Mouse (Mus musculus): Measurements from ENCODE around the gene Rap1gap2. TPM values are rescaled to one million over a fixed set of nuclear protein-coding genes. Genes with fewer than 3 reads are reported as not detected.

Gene Rap1gap2
- polyA plus RNA-seq, 1 experiment from 2014 or later: 11.4 TPM

- Histone ChIP-seq H3K4me1 (replicated peaks; ENCODE audit: insufficient read depth, low read length) (peaks cover 26% of the 10 kb centered on the region; the same call in 1 of the 2 replicates), H3K27ac (no peak overlapping the region), H3K4me3 (replicated peaks; ENCODE audit: low read depth, low read length) (no peak overlapping the region), H3K4me2 (ENCODE audit: low read length) (no peak overlapping the region), H3K36me3 (ENCODE audit: insufficient read depth, low read length) (no peaks in the 10 kb centered on the region), H3K9ac (ENCODE audit: low read depth, low read length) (no peak overlapping the region), H3K9me3 (replicated peaks; ENCODE audit: low read length) (no peaks in the 10 kb centered on the region), H3K27me3 (ENCODE audit: insufficient read depth, low read length) (no peaks in the 10 kb centered on the region)
- 65% methylated on average over 7 of the region's 7 CpGs for WGBS
- no peak for TF ChIP-seq CTCF (IDR thresholded peaks at IDR 0.05; ENCODE audit: low read depth)
- no peak for ATAC-seq (replicated peaks; ENCODE audit: low FRiP score, low read depth)
- DNase-seq (ENCODE audit: low spot score): no peak
Observed at GRCm38 (mm10) chr11:74527555-74527954, 83.2 kb downstream of the Rap1gap2 start.

- H3K4me3 ChIP-seq (replicated peaks; ENCODE audit: low read depth, low read length): 0 out of 2 replicates have a peak overlapping the region, but pooled peaks have one; percentile 16
Observed at GRCm38 (mm10) chr11:74526180-74527158, 84.2 kb downstream of the Rap1gap2 start.

GRCm38 (mm10) chr11:74525605-74526004 lies 85.1 kb downstream of the Rap1gap2 start:
- no peak for TF ChIP-seq CTCF (IDR thresholded peaks at IDR 0.05; ENCODE audit: low read depth)
- H3K9ac ChIP-seq (ENCODE audit: low read depth, low read length): no peak overlapping the region
- no peaks in the 10 kb centered on the region for H3K9me3 ChIP-seq (replicated peaks; ENCODE audit: low read length)
- H3K36me3 ChIP-seq (ENCODE audit: insufficient read depth, low read length): no peaks in the 10 kb centered on the region
- H3K4me1 ChIP-seq (replicated peaks; ENCODE audit: insufficient read depth, low read length): peaks cover 26% of the 10 kb centered on the region; the same call in 1 of the 2 replicates
- no peak overlapping the region for H3K4me2 ChIP-seq (ENCODE audit: low read length)
- H3K4me3 ChIP-seq (replicated peaks; ENCODE audit: low read depth, low read length): no peak overlapping the region
- no peaks in the 10 kb centered on the region for H3K27me3 ChIP-seq (ENCODE audit: insufficient read depth, low read length)
- DNase-seq (ENCODE audit: low spot score) (no peak), ATAC-seq (replicated peaks; ENCODE audit: low FRiP score, low read depth) (no peak)
- WGBS: 46% methylated on average over 9 of the region's 9 CpGs
- H3K27ac ChIP-seq: peak overlapping the region; percentile 11

More at GRCm38 (mm10) chr11:74526180-74527158, 84.2 kb downstream of the Rap1gap2 start:
- Histone ChIP-seq H3K36me3 (ENCODE audit: insufficient read depth, low read length) (no peaks in the 10 kb centered on the region), H3K9me3 (replicated peaks; ENCODE audit: low read length) (no peaks in the 10 kb centered on the region), H3K4me2 (ENCODE audit: low read length) (peak overlapping the region; percentile 51), H3K27ac (no peak overlapping the region), H3K4me1 (replicated peaks; ENCODE audit: insufficient read depth, low read length) (peaks cover 26% of the 10 kb centered on the region; the same call in 1 of the 2 replicates), H3K27me3 (ENCODE audit: insufficient read depth, low read length) (no peaks in the 10 kb centered on the region), H3K9ac (ENCODE audit: low read depth, low read length) (no peak overlapping the region)
- DNase-seq (ENCODE audit: low spot score): peak; percentile 74
- TF ChIP-seq CTCF (IDR thresholded peaks at IDR 0.05; ENCODE audit: low read depth): peak; percentile 84
- 0 out of 2 replicates have a peak, but pooled peaks have one; percentile 29 for ATAC-seq (replicated peaks; ENCODE audit: low FRiP score, low read depth)
- WGBS: 9% methylated on average over 18 of the region's 18 CpGs

GRCm38 (mm10) chr11:74525205-74525604 lies 85.5 kb downstream of the Rap1gap2 start:
- Histone ChIP-seq H3K9me3 (replicated peaks; ENCODE audit: low read length) (no peaks in the 10 kb centered on the region), H3K27me3 (ENCODE audit: insufficient read depth, low read length) (no peaks in the 10 kb centered on the region), H3K36me3 (ENCODE audit: insufficient read depth, low read length) (no peaks in the 10 kb centered on the region), H3K27ac (peak overlapping the region; percentile 11; the same call in 1 of the 2 replicates), H3K4me3 (replicated peaks; ENCODE audit: low read depth, low read length) (no peak overlapping the region), H3K4me2 (ENCODE audit: low read length) (no peak overlapping the region), H3K9ac (ENCODE audit: low read depth, low read length) (no peak overlapping the region), H3K4me1 (replicated peaks; ENCODE audit: insufficient read depth, low read length) (peaks cover 26% of the 10 kb centered on the region; the same call in 1 of the 2 replicates)
- ATAC-seq (replicated peaks; ENCODE audit: low FRiP score, low read depth) (no peak), DNase-seq (ENCODE audit: low spot score) (no peak)
- WGBS: 66% methylated on average over 7 of the region's 7 CpGs
- no peak for TF ChIP-seq CTCF (IDR thresholded peaks at IDR 0.05; ENCODE audit: low read depth)

- ATAC-seq (replicated peaks; ENCODE audit: low FRiP score, low read depth) (no peak), DNase-seq (ENCODE audit: low spot score) (no peak)
- peak overlapping the region; percentile 89 for H3K27ac ChIP-seq
- peaks cover 26% of the 10 kb centered on the region; the same call in 1 of the 2 replicates for H3K4me1 ChIP-seq (replicated peaks; ENCODE audit: insufficient read depth, low read length)
- H3K4me3 ChIP-seq (replicated peaks; ENCODE audit: low read depth, low read length): no peak overlapping the region
- H3K36me3 ChIP-seq (ENCODE audit: insufficient read depth, low read length): no peaks in the 10 kb centered on the region
- H3K9ac ChIP-seq (ENCODE audit: low read depth, low read length): no peak overlapping the region
- H3K27me3 ChIP-seq (ENCODE audit: insufficient read depth, low read length): no peaks in the 10 kb centered on the region
- TF ChIP-seq CTCF (IDR thresholded peaks at IDR 0.05; ENCODE audit: low read depth): no peak
- WGBS: 49% methylated on average over 9 of the region's 9 CpGs
- no peaks in the 10 kb centered on the region for H3K9me3 ChIP-seq (replicated peaks; ENCODE audit: low read length)
- H3K4me2 ChIP-seq (ENCODE audit: low read length): peak overlapping the region; percentile 73; the same call in 1 of the 2 replicates
Observed at GRCm38 (mm10) chr11:74524050-74524965, 86.4 kb downstream of the Rap1gap2 start.

Data from kidney, postnatal 0 days (tissue).